Mouse (Mus musculus) monocyte, adult 5-6 weeks (primary cell): Measurements from ENCODE around the gene Arhgef3. TPM values are rescaled to one million over a fixed set of nuclear protein-coding genes. Genes with fewer than 3 reads are reported as not detected.

ENCODE experiments used
- ATAC-seq: fragments of 153-309, 156-312 bp; replicated peaks from 2 replicates; pipeline ENCODE4 v1.8.0; 2017; ENCODE audit warnings: mild to moderate bottlenecking; ENCODE audit not compliant: low TSS enrichment, insufficient number of reproducible peaks, severe bottlenecking, poor library complexity, low FRiP score
- total RNA-seq: library from RNA; stranded (forward); fragments of 200-1000, 200-491, 200-594 nt; gene quantifications from 3 replicates; pipeline ENCODE4 v1.2.3, GENCODE M21; 2017

Arhgef3 gene
- total RNA-seq, 1 experiment from 2014 or later = 261 TPM

DNA sequence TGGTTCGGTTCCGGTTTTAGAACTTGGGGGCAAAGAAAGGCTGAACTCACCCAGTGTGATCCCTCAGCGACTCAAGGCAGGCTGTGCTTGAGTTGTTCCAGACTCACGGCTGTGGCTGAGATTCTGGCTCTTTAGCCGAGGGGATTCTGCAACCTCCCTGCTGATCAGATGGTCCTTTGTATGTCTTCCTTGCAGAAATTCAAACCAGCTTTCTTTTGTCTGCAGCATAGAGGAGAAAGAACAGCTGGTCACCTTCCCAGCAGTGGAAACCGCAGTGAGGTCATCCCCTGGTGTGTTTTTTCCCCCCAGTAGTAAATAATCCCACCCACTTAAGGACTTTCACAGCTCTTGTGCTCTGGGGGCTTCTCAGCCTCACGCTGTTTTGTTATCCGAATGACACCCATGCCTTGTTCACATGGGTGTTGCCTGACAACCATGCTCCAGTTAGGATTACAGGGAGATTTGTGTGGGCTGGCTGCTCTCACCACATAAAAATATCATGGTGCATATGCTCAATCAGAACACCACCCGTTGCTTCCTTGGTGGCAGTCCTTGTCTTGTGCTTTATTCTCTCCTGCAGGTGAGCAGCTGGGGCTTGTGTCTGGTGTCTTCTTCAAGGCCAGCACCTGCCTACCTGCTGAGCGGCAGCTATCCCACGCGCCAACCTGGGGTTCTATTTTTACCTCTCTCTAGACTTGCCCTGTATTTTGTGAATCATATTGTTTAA, 8.8 kb upstream of the Arhgef3 start:
- no peak for ATAC-seq

DNA sequence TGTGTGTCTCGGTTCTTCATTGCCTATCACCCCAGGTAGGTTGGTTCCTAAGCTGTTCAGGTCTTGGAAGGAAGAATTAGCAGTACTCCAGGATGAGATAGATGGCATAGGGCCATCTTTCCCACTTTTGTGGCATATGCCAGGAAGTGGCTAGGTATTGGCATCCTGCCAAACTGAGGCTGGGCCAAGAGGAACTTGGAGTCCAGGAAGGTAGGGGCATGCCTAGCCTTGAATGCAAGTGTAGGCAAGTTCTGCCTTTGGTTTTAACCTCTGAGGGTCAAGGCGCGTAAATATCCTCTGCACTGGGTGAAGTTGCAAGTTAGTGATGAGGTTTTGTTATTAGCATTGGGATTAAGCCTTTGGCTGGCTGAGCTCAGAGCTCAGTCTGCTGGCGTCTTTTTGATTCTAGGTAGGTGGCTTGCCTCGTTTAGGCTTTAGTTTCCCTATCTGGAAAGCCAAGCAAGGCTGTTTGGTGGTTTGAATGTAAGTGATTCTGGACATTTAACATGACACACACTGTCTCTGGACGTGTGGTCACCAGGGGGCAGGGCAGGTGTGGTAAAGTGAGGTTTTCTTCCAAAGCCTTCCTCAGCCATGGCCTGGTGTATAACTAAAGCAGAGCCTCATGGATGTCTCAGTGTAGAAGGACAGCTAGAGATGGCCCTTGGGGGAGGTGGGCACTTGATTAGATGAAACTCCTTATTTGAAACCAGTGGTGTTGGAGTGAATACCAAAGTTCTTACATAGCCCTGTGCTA, 5.8 kb upstream of the Arhgef3 start:
- ATAC-seq = no peak

DNA sequence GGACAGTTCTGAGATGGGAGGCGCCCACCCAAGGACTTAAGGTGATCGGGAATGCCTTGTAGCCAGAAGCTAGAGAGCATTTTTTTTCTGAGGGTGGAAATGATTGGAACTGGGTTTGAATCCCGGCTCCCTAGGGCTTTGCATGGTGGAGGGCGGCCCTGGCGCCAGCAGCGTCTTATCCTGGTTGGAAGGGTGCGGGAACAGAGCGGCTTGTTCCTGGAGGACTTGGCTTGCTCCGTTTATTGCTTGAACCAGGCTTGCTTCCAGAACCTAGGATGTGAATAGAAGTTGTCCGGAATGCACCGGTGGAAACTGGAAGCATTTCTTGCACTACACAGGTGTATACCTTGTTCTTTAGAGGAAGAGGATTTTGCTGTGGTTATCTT, 569 bp downstream of the Arhgef3 start:
- no peak for ATAC-seq

DNA sequence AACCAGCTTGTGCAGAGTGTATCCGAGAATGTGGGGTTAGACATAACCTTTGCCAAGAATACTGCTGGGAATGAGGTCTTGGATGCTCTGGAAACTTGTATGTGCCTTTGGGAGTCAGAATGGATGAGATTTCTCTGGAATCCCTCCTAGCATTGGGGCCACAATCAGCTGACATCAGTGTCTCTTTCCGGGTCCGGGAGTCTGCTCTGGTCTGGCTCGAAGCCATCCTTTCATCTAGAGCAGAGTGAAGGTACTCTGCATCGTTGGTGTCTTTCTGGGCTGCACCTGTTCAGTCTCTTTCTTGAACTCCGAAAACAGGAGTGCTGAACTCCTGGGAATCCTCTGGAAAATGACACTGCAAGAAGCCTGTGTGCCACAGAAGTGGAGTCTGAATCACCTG, 1.3 kb downstream of the Arhgef3 start:
- ATAC-seq = no peak

DNA sequence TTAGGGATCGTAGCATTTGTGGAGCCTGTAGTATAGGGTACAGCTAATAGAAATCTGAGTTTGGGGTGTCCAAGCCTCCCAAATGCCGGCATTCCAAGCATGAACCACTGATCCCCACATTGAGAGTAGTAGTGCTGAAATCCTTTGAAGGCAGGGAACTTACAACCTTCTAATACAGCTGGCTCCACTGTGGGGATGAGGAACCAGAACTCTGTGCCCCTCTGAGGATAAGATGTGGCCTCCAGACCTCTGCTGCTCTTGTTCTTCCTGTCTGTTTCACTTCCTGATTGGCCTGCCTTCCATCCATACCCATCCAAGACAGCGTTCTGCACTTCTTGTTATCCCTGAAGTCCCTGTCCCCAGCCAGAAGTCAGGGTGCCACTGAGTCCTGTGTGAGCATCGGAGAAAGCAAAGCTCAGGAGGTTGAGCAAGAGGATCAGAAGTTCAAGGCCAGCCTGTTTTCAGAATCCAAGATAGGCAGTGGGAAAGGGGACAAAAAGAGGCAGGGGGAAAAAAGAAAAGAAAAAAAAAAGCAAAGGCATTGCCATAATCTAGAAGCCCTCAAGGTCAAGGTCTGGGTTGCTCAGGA, 2.0 kb downstream of the Arhgef3 start:
- ATAC-seq = no peak

DNA sequence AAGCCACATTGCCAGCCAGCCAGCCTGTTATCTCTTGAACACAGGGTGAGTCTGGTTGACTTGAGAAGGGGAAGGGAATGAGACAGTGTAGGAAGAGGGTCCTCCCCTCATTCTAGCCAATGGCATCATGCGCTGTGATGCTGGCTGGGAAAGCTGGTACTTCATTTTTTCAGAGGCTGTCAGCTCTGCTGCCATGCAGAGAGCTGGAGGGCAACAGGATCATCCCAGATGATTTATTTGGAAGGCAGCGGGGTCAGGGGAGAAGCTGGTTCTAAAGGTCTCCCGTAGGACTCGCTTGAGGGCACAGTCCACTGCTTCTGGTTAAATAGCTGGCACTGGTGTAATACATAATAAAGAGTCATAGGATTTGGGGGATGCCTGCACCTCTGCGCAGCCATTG, 3.8 kb downstream of the Arhgef3 start:
- no peak for ATAC-seq

DNA sequence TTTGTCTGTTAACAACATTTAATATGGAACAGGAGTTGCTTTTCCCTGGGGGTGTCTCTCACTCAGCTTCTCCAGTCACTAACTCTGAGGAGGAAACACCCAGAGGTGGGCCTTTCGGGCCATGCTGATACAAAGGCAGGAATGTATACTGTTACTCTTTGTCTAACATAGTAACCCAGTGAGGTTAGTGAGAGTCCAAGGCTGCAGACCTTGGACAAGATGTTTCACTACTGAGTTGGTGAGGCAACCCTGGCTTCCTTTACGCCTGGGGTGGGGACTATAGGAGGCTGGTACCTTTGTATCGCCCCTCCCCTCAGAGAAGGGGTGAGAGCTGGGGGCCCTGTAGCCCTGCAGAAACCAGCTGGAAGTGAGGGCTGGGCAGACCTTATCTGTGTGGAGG, 7.9 kb downstream of the Arhgef3 start:
- no peak for ATAC-seq

DNA sequence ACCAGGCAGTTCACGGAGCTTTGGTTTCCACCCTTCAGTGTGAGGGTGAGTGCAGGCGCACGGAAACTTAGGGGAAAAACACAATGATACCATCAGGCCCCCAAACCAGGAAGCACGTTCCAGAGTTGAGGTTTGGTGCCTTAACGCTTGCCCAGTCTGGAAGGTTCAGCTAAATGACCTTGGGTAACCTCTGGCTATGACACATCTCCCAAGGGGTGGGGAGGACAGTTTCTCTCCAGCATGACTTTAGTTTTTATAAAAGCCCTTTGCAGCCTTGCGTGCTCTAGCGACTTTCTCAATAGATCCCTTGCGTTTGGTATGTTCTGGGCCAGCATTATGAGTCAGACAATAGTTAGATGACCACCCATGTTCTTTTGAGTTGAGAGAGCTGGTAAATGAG, 8.8 kb downstream of the Arhgef3 start:
- ATAC-seq = no peak

DNA sequence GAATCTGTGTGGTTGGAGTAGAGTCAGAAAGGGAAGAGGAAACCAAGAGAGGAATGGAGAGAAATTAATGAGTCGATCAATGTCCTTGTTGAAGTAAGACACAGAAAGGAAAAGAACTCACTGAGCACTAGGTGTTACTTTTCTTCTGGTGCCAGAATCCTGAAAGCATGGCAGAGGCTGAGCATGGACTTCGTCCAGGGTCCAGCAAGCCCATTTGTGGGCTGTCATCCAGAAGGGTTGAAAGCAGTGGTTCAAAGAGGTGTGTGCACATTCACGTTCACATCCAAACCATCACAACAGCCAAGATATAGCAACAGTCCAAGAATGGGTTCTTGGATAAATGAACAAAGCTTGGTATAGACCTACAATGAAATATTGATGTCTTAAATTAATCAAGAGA, 15.3 kb downstream of the Arhgef3 start:
- ATAC-seq = no peak

DNA sequence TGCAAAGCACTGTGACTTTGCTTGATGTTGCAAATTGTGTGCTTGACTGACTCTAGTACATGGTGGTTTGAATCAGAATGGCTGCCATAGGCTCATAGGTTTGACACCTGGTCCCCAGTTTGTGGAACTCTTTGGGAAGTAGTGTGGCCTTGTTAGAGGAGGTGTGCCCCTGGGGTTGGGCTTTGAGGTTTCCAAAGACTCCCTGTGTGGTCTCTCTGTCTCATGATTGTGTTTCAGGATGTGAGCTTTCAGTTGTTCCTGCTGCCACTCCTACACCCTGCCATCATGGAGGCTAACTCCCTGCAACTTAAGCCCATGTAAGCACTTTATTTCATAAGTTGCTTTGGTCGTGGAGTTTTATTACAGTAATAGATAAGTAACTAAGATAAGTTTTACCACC, 16.0 kb downstream of the Arhgef3 start:
- ATAC-seq = no peak

DNA sequence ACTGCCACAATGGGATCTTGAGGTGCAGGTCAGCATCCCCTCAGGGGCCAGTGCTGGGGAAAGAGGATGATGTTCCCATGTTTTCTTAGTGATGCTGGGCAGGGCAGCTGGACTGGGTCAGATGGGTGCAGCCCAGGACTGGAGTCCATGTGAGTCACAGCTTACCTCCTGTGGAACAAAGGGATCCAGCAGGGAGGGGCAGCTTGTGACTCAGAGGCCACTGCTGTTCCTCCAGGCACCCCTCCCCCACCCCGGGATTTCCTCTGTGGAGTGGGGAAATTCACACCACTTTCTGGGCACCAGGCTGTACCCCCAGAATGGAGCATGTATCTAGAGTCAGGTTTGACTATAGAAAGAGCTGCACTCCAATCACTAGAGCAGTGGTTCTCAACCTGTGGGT, 16.8 kb downstream of the Arhgef3 start:
- no peak for ATAC-seq

DNA sequence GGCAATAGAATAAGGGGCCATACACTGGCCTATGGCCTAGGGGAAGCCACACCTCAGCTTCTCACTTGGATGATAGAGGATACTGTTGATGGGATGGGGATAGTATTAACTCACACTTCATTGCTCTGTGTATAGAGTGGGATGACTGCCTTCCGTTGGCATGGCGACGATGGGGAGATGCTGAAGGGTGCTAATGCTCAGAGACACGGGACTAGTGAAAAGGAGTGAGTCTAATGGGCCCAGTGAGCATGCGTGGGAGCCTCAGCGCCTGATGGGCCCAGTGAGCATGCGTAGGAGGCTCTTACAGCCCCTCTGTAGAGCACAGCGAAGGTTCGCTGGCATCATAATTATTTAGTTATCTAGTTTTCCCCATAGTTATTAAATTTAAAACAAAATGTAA, 24.2 kb downstream of the Arhgef3 start:
- no peak for ATAC-seq

DNA sequence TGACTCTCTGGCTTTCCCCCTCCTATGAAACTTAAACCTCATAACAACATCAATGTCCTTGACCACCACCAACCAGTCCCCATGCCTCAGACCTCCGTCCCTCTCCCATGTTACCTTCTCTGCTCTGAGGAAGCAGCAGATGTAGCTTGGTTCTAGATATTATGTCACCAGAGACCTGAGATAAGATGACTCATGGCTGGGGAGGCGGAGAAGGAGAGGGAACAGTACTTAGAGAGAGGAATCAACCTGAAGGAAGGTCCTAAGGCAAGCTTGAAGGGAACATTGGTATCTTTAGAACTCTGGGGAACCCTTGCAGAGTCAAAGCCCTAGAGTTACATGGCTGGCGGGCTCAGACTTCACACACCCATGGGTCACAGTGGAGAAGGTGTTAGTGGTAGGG, 25.3 kb downstream of the Arhgef3 start:
- no peak for ATAC-seq

DNA sequence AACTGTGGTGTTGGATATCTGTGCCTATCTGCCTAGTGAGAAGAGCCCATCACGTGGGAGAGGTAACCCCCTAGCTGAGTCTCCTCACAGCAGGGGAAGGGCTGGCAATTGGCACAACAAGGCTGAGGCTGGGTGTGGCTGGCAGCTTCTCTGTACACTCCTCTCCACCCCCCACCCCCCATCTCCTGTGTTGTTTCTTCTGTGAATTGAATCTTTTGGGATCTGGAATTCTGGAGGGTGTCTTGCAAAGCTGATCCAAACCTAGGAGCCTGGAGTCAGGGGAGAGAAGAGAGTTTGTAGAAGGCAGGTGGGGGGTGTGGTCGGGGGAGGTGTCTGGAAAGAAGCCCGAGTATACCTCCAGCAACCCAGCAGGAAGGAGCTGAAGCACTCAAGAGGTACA, 26.8 kb downstream of the Arhgef3 start:
- no peak for ATAC-seq

DNA sequence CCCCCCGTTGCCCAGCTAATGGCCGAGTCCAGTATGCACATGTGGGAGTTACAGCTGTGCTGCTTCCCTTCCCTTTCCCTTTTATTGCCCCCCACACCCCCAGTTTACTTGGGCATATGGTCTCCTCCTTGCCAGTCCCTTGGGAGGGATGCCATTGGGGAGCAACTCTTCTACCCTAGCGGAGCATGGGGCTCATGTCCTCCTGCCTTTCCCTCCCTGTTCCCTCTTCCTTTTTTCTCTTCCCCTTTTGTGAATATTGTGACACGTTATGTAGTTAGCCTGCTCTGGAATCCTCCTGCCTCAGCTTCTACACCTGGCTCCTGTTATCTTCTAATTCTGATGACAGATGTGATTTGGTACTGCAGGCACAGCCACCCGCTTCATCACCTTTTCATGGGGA, 28.0 kb downstream of the Arhgef3 start:
- ATAC-seq = no peak

DNA sequence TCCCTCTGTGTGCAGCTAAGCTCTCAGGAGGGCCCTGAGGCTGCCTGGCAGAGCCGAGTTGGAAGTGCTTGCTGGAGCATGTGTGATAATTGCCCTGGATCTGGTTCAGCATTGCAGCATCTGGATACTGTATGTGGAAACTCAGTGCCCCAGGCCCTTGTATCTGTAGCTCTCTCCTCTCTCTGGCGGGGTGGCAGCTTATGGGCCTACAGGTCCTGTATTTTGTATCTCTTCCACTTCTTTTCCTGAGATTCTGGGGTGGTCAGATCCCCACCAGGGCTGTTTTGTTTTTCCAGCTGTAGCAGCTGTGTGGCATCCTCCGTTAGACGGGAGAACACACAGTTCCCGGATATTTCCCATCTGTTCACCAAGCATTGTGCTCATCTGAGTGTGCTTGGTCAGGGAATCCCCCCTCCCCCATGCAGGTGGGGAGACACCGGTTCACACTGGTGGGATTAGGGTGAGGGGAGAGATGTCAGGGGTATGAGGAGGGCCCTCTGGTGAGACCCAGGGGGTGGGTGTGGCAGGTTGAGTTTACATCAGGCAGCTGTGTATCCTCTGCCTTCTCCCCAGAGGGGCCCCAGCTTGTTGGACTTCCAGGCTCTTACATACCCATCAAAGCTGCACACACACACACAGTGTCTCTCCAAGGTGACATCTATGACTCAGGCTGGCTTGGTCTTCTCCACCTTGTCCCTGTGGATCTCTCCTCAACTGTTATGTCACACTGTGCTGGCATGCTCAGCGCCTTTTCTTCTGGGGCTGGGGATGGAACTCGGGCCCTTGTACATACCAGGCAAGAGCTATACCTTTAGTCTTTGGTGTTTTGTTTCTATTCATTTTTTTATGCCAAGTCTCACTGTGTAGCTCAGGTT, 30.7 kb downstream of the Arhgef3 start:
- ATAC-seq = no peak

DNA sequence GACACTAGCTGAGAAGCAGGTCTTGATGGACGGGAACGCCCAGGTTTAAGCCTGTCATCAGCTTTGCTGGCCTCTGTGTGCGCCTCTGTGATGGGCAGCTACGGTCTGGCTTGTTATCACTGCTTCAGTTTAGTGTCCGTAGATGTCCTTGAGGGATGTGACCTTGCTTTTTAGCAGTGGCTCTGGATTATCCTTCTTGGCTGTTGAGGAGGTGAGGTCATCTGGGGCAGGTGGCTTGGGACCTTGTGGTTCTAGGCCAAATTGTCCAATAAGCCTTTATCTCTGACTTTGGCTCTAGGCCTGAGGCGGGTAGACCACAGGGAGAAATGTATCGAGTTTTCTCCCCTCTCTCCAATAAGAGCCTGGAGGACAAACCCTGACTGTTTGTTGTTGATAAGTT, 33.0 kb downstream of the Arhgef3 start:
- ATAC-seq = no peak

DNA sequence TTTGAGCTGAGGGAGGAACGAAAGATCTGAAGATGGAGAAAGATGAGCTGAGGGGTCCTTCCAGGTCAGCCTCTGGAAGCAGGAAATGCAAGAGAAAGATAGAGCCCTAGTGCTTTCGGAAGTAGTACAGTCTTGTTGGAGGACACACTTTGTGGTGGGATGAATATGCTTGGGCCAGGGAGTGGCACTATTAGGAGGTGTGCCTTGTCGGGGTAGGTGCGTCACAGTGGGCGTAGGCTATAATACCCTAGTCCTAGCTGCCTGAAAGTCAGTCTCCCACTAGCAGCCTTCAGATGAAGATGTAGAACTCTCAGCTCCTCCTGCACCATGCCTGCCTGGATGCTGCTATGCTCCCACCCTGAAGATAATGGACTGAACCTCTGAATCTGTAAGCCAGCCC, 34.7 kb downstream of the Arhgef3 start:
- ATAC-seq = no peak

DNA sequence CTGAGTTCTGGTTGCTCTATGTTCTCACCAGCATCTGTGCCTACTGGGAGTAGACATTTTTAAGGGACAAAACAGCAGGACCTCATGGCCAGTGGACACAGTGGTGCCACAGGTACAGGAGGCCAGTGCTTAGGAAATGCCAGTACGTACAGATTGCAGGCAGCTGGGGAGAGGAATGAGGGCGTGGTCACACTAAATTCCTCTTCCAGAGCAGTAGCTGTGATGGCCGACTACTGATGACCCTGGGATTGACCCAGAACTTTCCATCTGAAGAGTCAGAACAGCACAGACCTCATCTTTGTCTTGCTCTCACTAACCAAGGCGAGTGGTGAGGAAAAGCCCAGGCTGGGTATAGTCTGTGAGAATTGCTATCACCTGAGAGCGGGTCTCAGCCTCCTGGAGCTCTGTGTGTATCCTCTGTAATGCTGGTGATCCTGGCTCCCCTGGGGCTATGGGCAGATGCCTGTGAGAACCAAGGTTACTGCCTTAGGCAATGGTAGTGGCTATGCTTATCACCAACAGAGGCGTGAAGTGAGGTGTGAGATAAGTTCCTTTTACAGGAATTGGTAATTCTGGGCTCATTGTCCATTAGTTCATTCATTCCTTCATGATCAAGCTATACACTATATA, 35.4 kb downstream of the Arhgef3 start:
- no peak for ATAC-seq
